Mouse (Mus musculus) layer of hippocampus, adult 9-11 months (tissue): ENCODE data around the gene Glrx3.
"Not testable (repeated sequence)": the region's sequence is repeated elsewhere in the genome, so short reads cannot be mapped to it uniquely, and the experiment has no call there.

Source experiments
- DNase-seq: peaks from one replicate; pipeline ENCODE4 v3.0.0; 2022

Glrx3 gene

GRCm38 (mm10) chr7:137437440-137438178 lies at the start of gene Glrx3:
Glrx3 (plus strand) TSS chr7:137437614.
- DNase-seq: peak; percentile 96

- DNase-seq: no peak
Measured at GRCm38 (mm10) chr7:137387863-137388262, 49.6 kb upstream of the Glrx3 start.

- no peak for DNase-seq
Measured at GRCm38 (mm10) chr7:137395421-137395820, 42.0 kb upstream of the Glrx3 start.

DNA sequence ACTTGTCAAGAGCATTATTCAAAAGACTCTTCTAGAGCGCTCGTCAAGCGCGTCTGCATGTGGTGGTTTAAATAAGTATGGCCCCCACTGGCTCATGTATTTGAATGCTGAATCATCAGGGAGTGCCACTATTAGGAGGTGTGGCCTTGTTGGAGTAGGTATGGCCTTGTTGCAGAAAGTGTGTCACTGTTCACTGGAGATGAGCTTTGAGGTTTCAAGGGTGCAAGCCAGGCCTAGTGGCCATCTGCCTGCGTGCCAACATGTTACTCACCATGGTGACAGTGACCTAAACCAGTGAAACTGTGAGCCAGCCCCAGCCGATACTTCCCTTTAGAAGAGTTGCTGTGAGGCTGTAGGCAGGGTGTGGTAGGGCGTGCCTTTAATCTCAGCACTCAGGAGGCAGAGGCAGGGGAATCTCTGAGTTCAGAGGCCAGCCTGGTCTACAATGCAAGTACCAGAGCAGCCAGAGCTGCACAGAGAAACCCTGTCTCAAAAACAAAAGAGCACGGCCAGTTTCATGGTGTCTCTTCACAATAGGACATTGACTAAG lies 40.0 kb upstream of the Glrx3 start:
- DNase-seq: no peak

- no peak for DNase-seq
Measured at GRCm38 (mm10) chr7:137398973-137399372, 38.4 kb upstream of the Glrx3 start.

- DNase-seq: no peak
Measured at GRCm38 (mm10) chr7:137404146-137404545, 33.3 kb upstream of the Glrx3 start.

DNA sequence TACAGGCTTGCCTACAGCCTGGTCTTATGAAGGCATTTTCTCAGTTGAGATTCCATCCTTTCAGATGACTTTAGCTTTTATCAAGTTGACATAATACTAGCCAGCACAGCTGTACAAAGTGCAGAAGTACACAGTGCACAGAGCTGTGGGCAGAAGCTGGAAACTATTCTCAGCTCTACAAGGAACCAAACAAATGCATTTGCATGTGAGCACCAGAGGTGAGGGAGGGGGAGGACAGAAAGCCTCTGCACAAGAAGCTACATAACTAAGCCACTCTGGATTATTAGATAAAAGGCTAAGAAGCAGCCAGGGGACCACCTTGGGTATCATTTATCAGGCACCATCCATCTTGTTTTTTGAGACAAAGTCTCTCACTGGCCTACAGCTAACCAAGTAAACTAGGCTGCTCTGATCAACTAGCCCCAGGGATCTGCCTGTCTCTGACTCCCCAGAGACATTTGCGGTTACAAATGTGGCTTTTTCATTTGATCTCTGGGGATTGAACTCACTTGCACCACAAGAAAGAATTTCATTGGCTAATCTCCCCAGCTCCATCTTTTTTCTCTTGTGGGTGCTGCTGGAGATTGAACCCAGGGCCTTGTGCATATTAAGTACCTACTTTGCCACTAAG lies 29.9 kb upstream of the Glrx3 start:
- DNase-seq: no peak

DNA sequence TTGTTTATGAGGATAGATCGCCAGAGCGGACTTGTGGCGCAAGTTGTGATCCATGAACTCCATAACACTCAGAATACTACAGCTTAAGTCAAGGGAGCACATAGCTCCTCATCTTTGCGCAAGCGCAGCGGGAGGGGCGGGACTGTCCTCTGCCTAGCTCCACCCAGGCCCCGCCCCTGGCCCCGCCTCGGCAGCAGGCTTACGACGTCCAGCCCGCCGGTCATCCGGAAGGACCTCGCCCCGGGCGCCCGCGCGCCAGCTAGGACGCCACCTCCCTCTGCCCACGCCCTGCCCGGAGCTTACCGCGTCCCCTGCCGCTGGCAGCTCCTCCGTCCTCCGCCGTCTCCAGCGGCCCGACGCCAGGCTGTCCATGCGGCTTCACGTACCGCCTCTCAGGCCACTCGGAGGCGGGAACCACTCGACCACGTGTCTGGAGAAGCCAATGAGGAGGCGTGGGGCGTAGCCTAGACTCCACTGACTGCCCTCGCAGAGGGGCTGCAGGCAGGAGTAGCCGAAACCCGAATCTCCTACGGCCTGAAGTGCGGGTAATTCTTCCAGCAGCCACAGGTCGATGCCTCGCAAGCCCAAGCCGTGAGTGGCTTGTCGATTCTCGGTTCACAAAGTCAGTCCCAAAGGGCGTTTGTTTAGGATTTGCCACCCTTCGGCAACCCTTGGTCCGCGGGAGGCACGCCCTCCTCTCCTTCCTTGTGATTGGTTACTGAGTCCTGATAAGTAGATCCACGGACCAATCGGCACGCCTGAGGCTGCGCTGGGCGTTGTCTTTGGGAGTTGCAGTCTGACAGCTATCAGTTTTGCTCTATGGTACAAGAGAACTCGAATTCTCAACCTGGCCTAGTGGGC lies 26.8 kb upstream of the Glrx3 start, which contains the start of gene 9430038I01Rik:
9430038I01Rik (minus strand) TSS at position 426 of the 861 bp plus-strand sequence.
- DNase-seq: peak; percentile 96

DNA sequence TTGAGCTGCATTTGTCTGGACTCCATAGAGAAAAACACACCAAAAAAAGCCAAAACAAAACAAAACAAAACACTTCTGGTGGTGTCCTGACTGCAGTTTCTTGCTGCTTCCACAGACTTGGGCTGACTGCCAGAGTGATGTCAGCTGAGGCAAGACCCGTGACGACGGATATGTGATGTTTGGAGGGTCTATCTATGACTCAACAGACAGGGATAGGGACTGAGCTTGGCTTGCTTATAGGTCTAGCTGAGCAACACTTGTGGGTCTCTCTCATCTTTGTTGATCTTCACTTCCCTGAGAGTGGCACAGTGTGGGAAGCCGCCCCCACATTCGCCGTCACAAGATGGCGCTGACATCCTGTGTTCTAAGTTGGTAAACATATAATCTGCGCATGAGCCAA lies 22.7 kb upstream of the Glrx3 start:
- DNase-seq: no peak

GRCm38 (mm10) chr7:137420550-137420949 lies 16.9 kb upstream of the Glrx3 start:
- no peak for DNase-seq

GRCm38 (mm10) chr7:137421236-137421635 lies 16.2 kb upstream of the Glrx3 start:
- no peak for DNase-seq

DNA sequence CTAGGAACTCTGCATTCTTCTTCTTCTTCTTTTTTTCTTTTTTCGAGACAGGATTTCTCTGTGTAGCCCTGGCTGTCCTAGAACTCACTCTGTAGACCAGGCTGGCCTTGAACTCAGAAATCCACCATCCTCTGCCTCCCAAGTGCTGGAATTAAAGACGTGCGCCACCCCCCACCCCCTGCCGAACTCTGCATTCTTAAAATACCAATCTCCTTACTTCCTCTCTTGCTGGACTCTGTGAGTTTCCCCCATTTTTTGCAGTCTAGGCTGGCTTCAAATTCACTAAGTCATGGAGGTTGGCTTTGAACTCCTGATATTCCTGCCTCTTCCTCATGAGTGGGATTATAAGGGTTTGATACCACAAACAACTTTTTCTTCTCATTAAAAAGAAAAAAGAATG lies 10.7 kb upstream of the Glrx3 start:
- DNase-seq: no peak

DNA sequence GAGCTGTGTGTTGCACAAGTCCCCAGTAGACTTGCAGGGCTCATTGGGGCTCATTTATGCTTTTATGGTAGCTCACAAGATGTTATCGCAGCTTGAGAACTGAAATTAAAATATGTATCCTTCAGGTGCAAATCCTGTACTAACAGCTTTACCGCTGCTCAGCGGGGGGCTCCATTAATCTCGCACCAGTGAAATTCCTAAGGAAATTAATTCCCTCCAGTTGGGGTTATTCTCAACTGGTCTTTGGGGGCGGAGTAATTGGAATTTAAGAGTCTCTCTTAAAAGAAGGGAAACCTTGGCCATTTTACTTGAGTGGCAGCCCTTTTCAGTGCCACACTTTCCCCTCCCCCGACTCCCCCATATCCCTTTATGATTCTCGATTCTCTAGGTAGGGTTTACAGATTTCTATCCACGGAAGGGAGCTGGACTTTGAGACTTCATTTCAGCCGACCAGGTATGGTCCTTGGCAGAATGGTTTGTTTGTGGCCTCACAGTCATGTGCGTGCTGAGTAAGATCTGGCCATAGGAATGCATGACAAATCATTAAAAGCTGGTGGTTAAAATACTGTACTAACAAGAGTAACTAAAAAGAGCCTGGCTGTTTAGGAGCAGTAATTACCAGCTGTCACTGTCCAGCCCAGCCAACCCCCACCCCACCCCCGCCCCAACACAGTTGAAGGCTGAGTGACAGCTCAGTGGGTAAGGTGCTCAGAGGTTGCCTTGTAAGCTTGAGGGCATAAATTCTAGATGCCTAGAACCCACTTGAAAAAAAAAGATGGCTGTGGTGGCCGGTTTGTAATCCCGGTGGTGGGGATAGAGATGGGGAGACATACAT lies 5.4 kb upstream of the Glrx3 start:
- DNase-seq: no peak

GRCm38 (mm10) chr7:137436901-137437300 lies 513 bp upstream of the Glrx3 start:
- DNase-seq: no peak

GRCm38 (mm10) chr7:137438179-137438550 lies 751 bp downstream of the Glrx3 start:
- DNase-seq: peak; percentile 80

DNA sequence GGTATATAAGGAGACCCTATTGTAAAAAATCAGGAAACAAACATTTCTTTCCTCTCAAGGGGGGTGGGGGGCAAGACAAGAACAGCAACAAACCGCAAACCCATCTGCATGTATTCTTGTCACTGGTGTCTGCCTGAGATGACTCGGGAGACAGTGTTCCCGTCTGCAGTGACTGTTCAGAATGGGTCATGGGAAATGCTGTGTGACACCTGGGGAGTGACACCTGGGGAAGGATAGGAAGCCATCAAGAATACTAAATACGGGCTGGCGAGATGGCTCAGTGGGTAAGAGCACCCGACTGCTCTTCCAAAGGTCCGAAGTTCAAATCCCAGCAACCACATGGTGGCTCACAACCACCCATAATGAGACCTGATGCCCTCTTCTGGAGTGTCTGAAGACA lies 1.5 kb downstream of the Glrx3 start:
- not testable (repeated sequence) for DNase-seq

DNA sequence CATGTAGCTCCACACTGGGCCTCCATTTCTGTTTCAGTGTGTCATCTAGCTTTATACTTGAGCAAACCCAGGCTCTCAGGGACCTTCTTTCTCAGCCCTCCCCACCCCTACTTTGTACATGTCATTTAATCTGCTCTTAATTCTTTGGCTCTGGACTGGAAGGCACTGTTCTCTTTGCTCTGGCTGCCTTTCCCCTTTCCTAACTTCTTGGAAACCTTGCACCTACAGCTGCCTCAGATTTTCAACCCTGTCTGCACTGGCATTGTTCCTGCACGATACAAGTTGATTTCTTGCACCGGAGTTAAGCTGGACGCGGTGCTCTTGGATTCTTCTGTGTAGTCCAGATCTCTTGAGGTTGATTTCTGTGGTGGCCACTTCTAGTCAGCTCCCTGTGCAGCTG lies 5.5 kb downstream of the Glrx3 start:
- DNase-seq: no peak

DNA sequence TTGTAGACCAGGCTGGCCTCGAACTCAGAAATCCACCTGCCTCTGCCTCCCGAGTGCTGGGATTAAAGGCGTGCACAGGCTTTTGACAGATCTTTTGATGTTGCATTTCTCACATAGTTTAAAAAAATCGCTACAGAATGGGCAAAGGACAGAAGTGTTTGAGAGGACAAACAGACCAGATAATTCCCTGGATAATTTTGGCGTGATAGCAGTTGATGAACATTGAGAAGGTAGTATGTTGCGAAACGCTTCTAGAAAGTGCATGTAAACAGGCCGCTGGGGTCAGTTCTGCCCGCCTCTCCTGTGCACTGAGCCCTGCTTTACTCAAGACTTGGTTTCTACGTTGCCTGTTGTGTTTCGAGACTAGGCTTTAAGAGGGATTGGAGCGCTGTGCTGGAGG lies 7.9 kb downstream of the Glrx3 start:
- DNase-seq: no peak

- no peak for DNase-seq
Measured at GRCm38 (mm10) chr7:137461396-137461795, 24.0 kb downstream of the Glrx3 start.

DNA sequence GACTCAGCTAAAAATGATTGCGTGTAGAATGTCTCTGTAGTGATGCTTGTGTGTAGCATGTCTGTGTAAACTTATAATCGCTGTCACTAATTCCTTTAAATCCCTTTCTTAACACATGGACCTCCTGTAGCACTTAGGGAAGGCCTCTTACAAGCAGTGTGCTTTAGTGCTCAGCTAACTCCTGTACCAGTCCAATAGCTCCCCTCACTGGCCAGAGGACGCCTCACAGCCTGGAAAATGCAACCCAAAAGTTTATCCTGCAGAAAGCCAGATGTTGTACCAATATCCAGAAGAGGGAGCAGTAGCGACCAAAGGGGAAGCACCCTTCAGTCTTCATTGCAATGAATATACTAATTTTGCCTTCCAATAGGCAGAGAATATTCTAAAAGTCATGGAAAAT lies 30.8 kb downstream of the Glrx3 start:
- DNase-seq: peak; percentile 42

GRCm38 (mm10) chr7:137471431-137472120 lies 34.2 kb downstream of the Glrx3 start:
- no peak for DNase-seq

DNA sequence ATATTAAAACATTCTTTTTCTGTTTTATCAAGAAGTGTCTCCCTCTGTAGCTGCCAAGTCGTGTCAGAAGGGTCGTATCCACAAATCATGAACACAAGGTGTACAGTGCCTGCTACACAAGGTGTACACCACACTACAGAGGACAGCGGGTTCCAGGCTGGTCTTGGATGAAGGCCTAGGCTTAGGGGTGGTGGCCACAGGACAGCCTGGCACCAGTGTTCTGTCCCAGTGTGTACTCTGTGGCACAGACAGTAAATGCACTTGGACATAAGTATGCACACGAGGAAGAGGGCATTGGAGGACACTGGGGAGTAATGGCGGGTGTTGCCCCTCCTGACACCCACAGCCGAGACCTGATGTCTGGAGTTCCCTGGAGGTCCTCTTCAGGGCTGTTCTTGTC lies 34.7 kb downstream of the Glrx3 start:
- DNase-seq: no peak
